Mouse (Mus musculus) limb, embryonic 15.5 days (tissue): ENCODE measurements around the gene Rftn1. TPM values are rescaled to one million over a fixed set of nuclear protein-coding genes. Genes with fewer than 3 reads are reported as not detected.

Experiments used
- ATAC-seq: fragments of 200-750 bp; cut with Nextera tagmentation; 2 replicates; pipeline ENCODE4 v1.8.0; 2017; ENCODE audit warnings: low read depth, moderate TSS enrichment; ENCODE audit not compliant: insufficient number of reproducible peaks, low FRiP score, low TSS enrichment
- H3K27ac ChIP-seq: fragments of 300-500 bp; sonication (generic); 2 replicates; pipeline ENCODE4 v1.5.1; 2015; ENCODE audit warnings: moderate library complexity, mild to moderate bottlenecking, inconsistent platforms
- H3K27me3 ChIP-seq: fragments of 300-500 bp; sonication (generic); 2 replicates; pipeline ENCODE4 v1.6.1; 2015; ENCODE audit warnings: inconsistent platforms
- H3K36me3 ChIP-seq: fragments of 300-500 bp; sonication (generic); 2 replicates; pipeline ENCODE4 v1.6.1; 2015; ENCODE audit warnings: inconsistent platforms
- H3K4me1 ChIP-seq: fragments of 300-500 bp; sonication (generic); 2 replicates; pipeline ENCODE4 v1.6.1; 2015; ENCODE audit warnings: inconsistent platforms
- H3K4me2 ChIP-seq: fragments of 300-500 bp; sonication (generic); 2 replicates; pipeline ENCODE4 v1.6.1; 2015; ENCODE audit warnings: mild to moderate bottlenecking, inconsistent platforms
- H3K4me3 ChIP-seq: fragments of 300-500 bp; sonication (generic); 2 replicates; pipeline ENCODE4 v1.5.1; 2015; ENCODE audit warnings: mild to moderate bottlenecking, inconsistent platforms
- H3K9ac ChIP-seq: fragments of 300-500 bp; sonication (generic); 2 replicates; pipeline ENCODE4 v1.6.1; 2015; ENCODE audit warnings: inconsistent platforms
- H3K9me3 ChIP-seq: fragments of 300-500 bp; sonication (generic); 2 replicates; pipeline ENCODE4 v1.6.1; 2016; ENCODE audit warnings: inconsistent platforms
- WGBS: fragments of 180-500 bp; shearing (Covaris S2); methylation state at CpG from one replicate; pipeline ENCODE4 v1.1.7; 2015; 5-methylcytosine and 5-hydroxymethylcytosine counted together
- polyA plus RNA-seq: library from polyadenylated mRNA; unstranded; fragments of >200 nt; fragmentation: Nextera tagmentation; extraction: Ambion mirVana; gene quantifications from 2 replicates; pipeline ENCODE4 v1.2.1, GENCODE M21; 2015

Gene Rftn1
- polyA plus RNA-seq, 1 experiment from 2014 or later = 18.0 TPM

DNA sequence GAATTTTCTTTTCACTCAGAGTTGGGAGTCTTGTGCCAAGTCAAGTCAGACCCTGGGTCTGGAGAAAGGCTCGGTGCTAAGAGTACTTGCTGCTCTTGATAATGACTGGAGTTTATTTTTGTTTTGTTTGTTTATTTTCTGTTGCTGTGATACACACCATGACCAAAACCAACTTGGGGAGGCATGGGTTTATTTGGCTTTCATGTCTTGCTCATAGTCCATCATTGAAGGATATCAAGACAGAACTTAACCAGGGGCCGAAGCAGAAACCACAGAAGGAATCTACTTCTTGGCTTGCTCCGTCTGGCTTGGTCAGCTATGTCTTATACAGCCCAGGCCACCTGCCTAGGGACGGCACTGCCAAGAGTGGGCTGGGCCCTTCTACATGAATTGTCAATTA is 109.5 kb downstream of the Rftn1 start:
- ATAC-seq = no peak

DNA sequence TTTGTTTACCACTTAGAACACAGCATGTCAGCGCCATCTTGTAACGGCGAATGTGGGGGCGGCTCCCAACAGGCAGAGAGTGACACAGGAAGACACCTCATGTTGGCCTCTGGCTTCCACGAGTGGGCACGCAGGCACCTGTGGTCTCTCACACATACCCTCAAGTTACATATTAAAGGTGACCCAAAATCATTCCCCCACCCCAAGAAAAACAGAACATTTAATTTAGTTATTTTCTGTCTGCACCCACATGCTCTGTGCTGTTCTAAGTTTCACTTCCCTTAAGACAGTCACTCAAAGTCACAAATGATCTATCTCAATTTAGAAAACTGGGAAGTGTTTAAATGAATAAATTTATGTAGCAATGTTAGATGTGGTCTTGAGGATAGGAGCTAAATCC is 111.7 kb downstream of the Rftn1 start:
- H3K9me3 ChIP-seq = no peaks in the 10 kb centered on the region
- WGBS = 94% methylated on average over 6 of the region's 6 CpGs
- H3K9ac ChIP-seq = no peak overlapping the region
- no peak for ATAC-seq
- H3K4me1 ChIP-seq = 0 out of 2 replicates have a peak, but pooled peaks cover 4% of the 10 kb centered on the region
- H3K27ac ChIP-seq = no peak overlapping the region
- H3K4me2 ChIP-seq = no peak overlapping the region
- no peak overlapping the region for H3K4me3 ChIP-seq
- H3K27me3 ChIP-seq = no peaks in the 10 kb centered on the region
- H3K36me3 ChIP-seq = no peaks in the 10 kb centered on the region

More for the DNA sequence above, 109.5 kb downstream of the Rftn1 start:
- 77% methylated on average over 4 of the region's 4 CpGs for WGBS
- H3K4me3 ChIP-seq = no peak overlapping the region
- 0 out of 2 replicates have a peak, but pooled peaks cover 1% of the 10 kb centered on the region for H3K36me3 ChIP-seq
- 0 out of 2 replicates have a peak, but pooled peaks cover 4% of the 10 kb centered on the region for H3K4me1 ChIP-seq
- no peaks in the 10 kb centered on the region for H3K9me3 ChIP-seq
- H3K4me2 ChIP-seq = no peak overlapping the region
- no peak overlapping the region for H3K27ac ChIP-seq
- H3K9ac ChIP-seq = no peak overlapping the region
- H3K27me3 ChIP-seq = no peaks in the 10 kb centered on the region

DNA sequence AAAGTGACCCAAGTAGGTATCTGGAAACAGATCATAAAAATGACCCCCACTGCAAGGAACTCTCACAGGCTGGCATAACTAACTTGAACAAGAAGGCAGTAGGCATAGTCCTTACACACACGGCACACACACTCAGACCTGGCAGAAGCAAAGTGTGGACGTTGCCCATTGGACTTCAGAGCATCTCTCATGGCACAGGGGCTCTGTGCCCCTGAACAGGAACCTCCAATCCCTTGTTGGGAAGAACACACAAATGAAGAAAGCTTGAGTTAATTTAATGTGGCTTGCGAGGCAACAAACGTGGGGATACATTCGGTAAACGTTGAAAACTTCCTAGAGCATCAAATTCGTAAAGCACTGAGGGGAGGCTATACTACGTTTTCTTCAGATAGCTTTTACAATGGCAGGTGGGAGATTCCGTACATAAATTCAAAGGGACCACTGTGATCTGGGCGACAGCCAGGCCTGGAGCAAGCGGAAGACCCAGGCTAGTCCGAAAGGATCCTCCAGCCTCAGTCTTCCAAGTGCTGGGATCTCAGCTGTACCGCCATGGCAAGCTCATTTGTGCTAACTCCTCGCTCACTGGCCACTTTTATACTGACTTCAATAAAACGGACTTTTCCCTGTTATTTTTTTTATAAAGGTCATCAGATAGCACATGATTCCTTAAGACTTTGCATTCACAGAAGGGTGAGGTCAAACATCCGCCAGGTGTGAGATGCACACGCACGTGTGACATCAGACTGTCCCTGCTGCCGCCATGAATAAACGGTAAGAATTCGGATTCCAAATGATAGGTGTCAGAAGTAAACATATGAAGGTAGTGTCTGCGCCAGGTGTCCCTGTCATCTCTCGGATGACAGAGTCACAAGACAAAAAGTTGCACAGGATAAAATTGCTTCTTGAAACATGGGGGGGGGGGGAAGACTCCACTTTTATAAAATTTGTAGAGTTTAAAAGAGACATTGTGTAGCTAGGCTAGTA is 117.2 kb downstream of the Rftn1 start:
- WGBS = 90% methylated on average over 23 of the region's 23 CpGs

DNA sequence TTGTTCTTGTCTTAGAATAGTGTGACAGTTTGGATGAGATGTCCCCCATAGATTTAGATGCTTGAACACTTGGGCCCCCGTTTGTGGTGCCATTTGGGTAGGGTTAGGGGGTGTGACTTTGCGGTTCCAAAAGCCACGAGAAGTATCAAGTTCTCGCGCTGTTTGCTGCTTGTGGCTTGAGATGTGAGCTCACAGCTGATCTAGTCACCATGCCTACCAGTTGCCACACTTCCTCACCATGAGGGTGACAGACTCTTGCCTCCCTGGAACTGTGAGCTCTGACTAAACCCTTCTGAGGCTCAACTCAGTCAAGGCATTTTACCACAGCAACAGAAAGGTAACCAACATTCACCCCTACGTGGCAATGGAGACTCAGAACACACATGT is 118.9 kb downstream of the Rftn1 start:
- H3K4me1 ChIP-seq = peaks cover 5% of the 10 kb centered on the region; the same call in 1 of the 2 replicates
- 74% methylated on average over 6 of the region's 6 CpGs for WGBS
- H3K36me3 ChIP-seq = no peaks in the 10 kb centered on the region
- no peaks in the 10 kb centered on the region for H3K27me3 ChIP-seq
- no peak overlapping the region for H3K4me2 ChIP-seq
- no peak overlapping the region for H3K9ac ChIP-seq
- no peaks in the 10 kb centered on the region for H3K9me3 ChIP-seq
- H3K4me3 ChIP-seq = no peak overlapping the region
- H3K27ac ChIP-seq = no peak overlapping the region
- ATAC-seq = no peak

More for the DNA sequence above, 117.2 kb downstream of the Rftn1 start:
- Histone ChIP-seq H3K4me3 (no peak overlapping the region), H3K36me3 (no peaks in the 10 kb centered on the region), H3K27ac (no peak overlapping the region), H3K4me2 (no peak overlapping the region), H3K9me3 (no peaks in the 10 kb centered on the region), H3K9ac (no peak overlapping the region), H3K27me3 (no peaks in the 10 kb centered on the region), H3K4me1 (peaks cover 5% of the 10 kb centered on the region; the same call in 1 of the 2 replicates)
- ATAC-seq = no peak

GRCm38 (mm10) chr17:50070822-50071601 is 119.5 kb downstream of the Rftn1 start:
- Histone ChIP-seq H3K4me3 (no peak overlapping the region), H3K9me3 (no peaks in the 10 kb centered on the region), H3K27me3 (no peaks in the 10 kb centered on the region), H3K4me2 (no peak overlapping the region), H3K4me1 (peaks cover 5% of the 10 kb centered on the region; the same call in 1 of the 2 replicates), H3K27ac (no peak overlapping the region), H3K9ac (no peak overlapping the region), H3K36me3 (no peaks in the 10 kb centered on the region)
- ATAC-seq = no peak
- whole genome bisulfite sequencing = 67% methylated on average over 7 of the region's 7 CpGs

GRCm38 (mm10) chr17:50069897-50070636 is 120.4 kb downstream of the Rftn1 start:
- no peak overlapping the region for H3K27ac ChIP-seq
- H3K9ac ChIP-seq = no peak overlapping the region
- no peaks in the 10 kb centered on the region for H3K9me3 ChIP-seq
- no peak for ATAC-seq
- H3K4me1 ChIP-seq = peaks cover 5% of the 10 kb centered on the region; the same call in 1 of the 2 replicates
- H3K4me3 ChIP-seq = no peak overlapping the region
- H3K27me3 ChIP-seq = no peaks in the 10 kb centered on the region
- H3K36me3 ChIP-seq = no peaks in the 10 kb centered on the region
- WGBS = 26% methylated on average over 10 of the region's 10 CpGs
- no peak overlapping the region for H3K4me2 ChIP-seq

DNA sequence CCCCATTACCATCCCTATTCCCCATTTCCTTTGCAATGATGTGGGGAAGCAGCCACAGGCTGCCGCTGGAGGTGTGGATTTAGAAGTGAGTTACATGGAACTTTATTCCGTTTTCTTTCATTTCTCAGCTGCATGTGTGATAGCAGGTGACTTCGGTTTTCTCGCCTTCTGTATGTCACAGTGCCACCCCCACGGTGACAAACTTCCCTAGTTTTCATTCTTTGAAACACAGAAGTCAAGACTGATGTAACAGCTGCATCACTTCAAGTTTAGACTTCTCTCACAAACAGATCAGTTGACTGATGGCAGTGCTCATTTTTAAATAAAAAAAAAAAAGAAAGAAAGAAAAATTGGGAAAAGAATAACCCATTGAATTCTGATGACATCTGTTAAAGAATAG is 121.3 kb downstream of the Rftn1 start:
- Histone ChIP-seq H3K4me1 (peaks cover 5% of the 10 kb centered on the region; the same call in 1 of the 2 replicates), H3K4me3 (no peak overlapping the region), H3K9me3 (no peaks in the 10 kb centered on the region), H3K27ac (no peak overlapping the region), H3K36me3 (no peaks in the 10 kb centered on the region), H3K4me2 (no peak overlapping the region), H3K27me3 (no peaks in the 10 kb centered on the region), H3K9ac (no peak overlapping the region)
- no peak for ATAC-seq
- 72% methylated on average over 5 of the region's 5 CpGs for WGBS

DNA sequence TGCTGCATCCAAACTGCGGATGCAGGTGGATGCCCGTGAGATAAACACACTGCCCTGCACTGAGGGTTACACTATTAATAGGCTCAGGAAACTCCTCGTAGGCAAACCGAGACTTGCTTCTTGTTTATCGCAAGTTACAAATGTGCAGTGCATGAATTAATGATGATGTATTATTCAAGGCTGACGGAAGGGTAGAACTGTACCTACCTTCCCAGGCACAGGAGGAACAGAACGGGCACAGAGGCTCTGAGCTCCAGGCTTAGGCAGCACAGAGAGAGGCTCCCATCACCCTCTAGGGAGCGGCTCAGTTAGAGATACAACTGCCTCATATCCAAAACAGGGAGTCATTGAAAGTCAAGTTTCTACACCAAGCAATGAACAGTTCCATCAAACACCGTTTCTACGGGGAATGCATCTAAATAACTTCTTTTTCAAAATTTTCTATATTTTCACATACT is 121.8 kb downstream of the Rftn1 start:
- Histone ChIP-seq H3K9me3 (no peaks in the 10 kb centered on the region), H3K27ac (no peak overlapping the region), H3K27me3 (no peaks in the 10 kb centered on the region), H3K4me1 (peaks cover 5% of the 10 kb centered on the region; the same call in 1 of the 2 replicates), H3K9ac (no peak overlapping the region), H3K4me2 (no peak overlapping the region), H3K36me3 (no peaks in the 10 kb centered on the region), H3K4me3 (no peak overlapping the region)
- no peak for ATAC-seq
- WGBS = 74% methylated on average over 10 of the region's 10 CpGs

- no peaks in the 10 kb centered on the region for H3K27me3 ChIP-seq
- no peak for ATAC-seq
- peaks cover 5% of the 10 kb centered on the region; the same call in 1 of the 2 replicates for H3K4me1 ChIP-seq
- no peak overlapping the region for H3K4me3 ChIP-seq
- no peak overlapping the region for H3K9ac ChIP-seq
- H3K9me3 ChIP-seq = no peaks in the 10 kb centered on the region
- 76% methylated on average over 5 of the region's 5 CpGs for WGBS
- H3K27ac ChIP-seq = no peak overlapping the region
- H3K36me3 ChIP-seq = no peaks in the 10 kb centered on the region
- no peak overlapping the region for H3K4me2 ChIP-seq
Measured at GRCm38 (mm10) chr17:50067774-50068680, 122.4 kb downstream of the Rftn1 start.

- H3K27me3 ChIP-seq = no peaks in the 10 kb centered on the region
- no peak overlapping the region for H3K9ac ChIP-seq
- peaks cover 5% of the 10 kb centered on the region; the same call in 1 of the 2 replicates for H3K4me1 ChIP-seq
- no peak for ATAC-seq
- H3K9me3 ChIP-seq = no peaks in the 10 kb centered on the region
- H3K4me3 ChIP-seq = no peak overlapping the region
- no peak overlapping the region for H3K4me2 ChIP-seq
- WGBS = 59% methylated on average over 8 of the region's 8 CpGs
- no peak overlapping the region for H3K27ac ChIP-seq
- H3K36me3 ChIP-seq = no peaks in the 10 kb centered on the region
Measured at GRCm38 (mm10) chr17:50066822-50067713, 123.4 kb downstream of the Rftn1 start.
